In genomic region chr19:37579607-37580006, GRCm38 (mm10) we compare ENCODE assay signal across 14 mouse cellular contexts. TPM values are rescaled to one million over a fixed set of nuclear protein-coding genes. Genes with fewer than 3 reads are reported as not detected.
A peak's percentile ranks its signal among the peaks of the same experiment; 100 is the strongest.
DNase-seq lines count a peak whose midpoint lies in the region; ATAC-seq and TF ChIP-seq lines count a peak whose summit lies in the region.
"Had no signal": no experiment of that assay in that cellular context is flagged by ENCODE, and none has a peak within 500 bp of the region (broad histone marks: within the 10 kb centered on the region; RNA-seq: fewer than 3 reads in every experiment).

No protein-coding gene starts in this region.

- H3K9ac ChIP-seq in hindbrain, embryonic 15.5 days, result no peak overlapping the region
- H3K9ac ChIP-seq in midbrain, embryonic 13.5 days (replicated peaks), result no peak overlapping the region
- H3K9ac ChIP-seq: limb, embryonic 15.5 days had no signal

- no peaks in the 10 kb centered on the region for H3K9me3 ChIP-seq in hindbrain, embryonic 15.5 days
- H3K9me3 ChIP-seq in hindbrain, embryonic 10.5 days, result no peaks in the 10 kb centered on the region
- H3K9me3 ChIP-seq in midbrain, embryonic 13.5 days, result no peaks in the 10 kb centered on the region
- H3K9me3 ChIP-seq in midbrain, embryonic 10.5 days (replicated peaks), result no peaks in the 10 kb centered on the region
- H3K9me3 ChIP-seq in limb, embryonic 10.5 days (replicated peaks), result no peaks in the 10 kb centered on the region
- H3K9me3 ChIP-seq: G1E; limb, embryonic 15.5 days had no signal

- H3K4me1 ChIP-seq in hindbrain, embryonic 15.5 days (replicated peaks), result no peaks in the 10 kb centered on the region
- H3K4me1 ChIP-seq in hindbrain, embryonic 10.5 days (replicated peaks), result peaks cover 6% of the 10 kb centered on the region
- H3K4me1 ChIP-seq in midbrain, embryonic 13.5 days (replicated peaks), result 0 out of 2 replicates have a peak, but pooled peaks cover 3% of the 10 kb centered on the region
- peaks cover 5% of the 10 kb centered on the region for H3K4me1 ChIP-seq in midbrain, embryonic 10.5 days
- H3K4me1 ChIP-seq in limb, embryonic 10.5 days, result peaks cover 8% of the 10 kb centered on the region
- H3K4me1 ChIP-seq: limb, embryonic 15.5 days had no signal

- H3K27me3 ChIP-seq in hindbrain, embryonic 15.5 days, result no peaks in the 10 kb centered on the region
- no peaks in the 10 kb centered on the region for H3K27me3 ChIP-seq in hindbrain, embryonic 10.5 days (ENCODE audit: insufficient read depth, poor library complexity, severe bottlenecking)
- H3K27me3 ChIP-seq in midbrain, embryonic 13.5 days, result no peaks in the 10 kb centered on the region
- no peaks in the 10 kb centered on the region for H3K27me3 ChIP-seq in midbrain, embryonic 10.5 days (ENCODE audit: low read depth, poor library complexity, severe bottlenecking)
- no peaks in the 10 kb centered on the region for H3K27me3 ChIP-seq in limb, embryonic 10.5 days (ENCODE audit: low read depth, poor library complexity, severe bottlenecking)
- H3K27me3 ChIP-seq: limb, embryonic 15.5 days had no signal

- H3K36me3 ChIP-seq in hindbrain, embryonic 15.5 days, result no peaks in the 10 kb centered on the region
- peaks cover 3% of the 10 kb centered on the region; the same call in 1 of the 2 replicates for H3K36me3 ChIP-seq in hindbrain, embryonic 10.5 days
- H3K36me3 ChIP-seq in midbrain, embryonic 13.5 days, result no peaks in the 10 kb centered on the region
- H3K36me3 ChIP-seq in midbrain, embryonic 10.5 days, result no peaks in the 10 kb centered on the region
- no peaks in the 10 kb centered on the region for H3K36me3 ChIP-seq in limb, embryonic 10.5 days
- H3K36me3 ChIP-seq: limb, embryonic 15.5 days had no signal

- H3K27ac ChIP-seq in gastrocnemius, adult 2 months, result no peak overlapping the region
- no peak overlapping the region for H3K27ac ChIP-seq in hindbrain, embryonic 15.5 days (replicated peaks)
- H3K27ac ChIP-seq in hindbrain, embryonic 10.5 days, result no peak overlapping the region
- H3K27ac ChIP-seq in midbrain, embryonic 13.5 days, result no peak overlapping the region
- H3K27ac ChIP-seq in midbrain, embryonic 10.5 days (replicated peaks), result no peak overlapping the region
- H3K27ac ChIP-seq in limb, embryonic 10.5 days, result peak overlapping the region; percentile 56
- H3K27ac ChIP-seq: layer of hippocampus, adult 2 months; limb, embryonic 15.5 days had no signal

- intact Hi-C loops in gastrocnemius, adult 2 months (cut with DNase I), result no loop called here

- 50% methylated on average over 4 of the region's 4 CpGs for WGBS in hindbrain, embryonic 15.5 days
- 65% methylated on average over 4 of the region's 4 CpGs for WGBS in hindbrain, embryonic 10.5 days
- WGBS in midbrain, embryonic 13.5 days, result 63% methylated on average over 4 of the region's 4 CpGs
- WGBS in midbrain, embryonic 10.5 days, result 66% methylated on average over 4 of the region's 4 CpGs
- WGBS in limb, embryonic 10.5 days, result 37% methylated on average over 4 of the region's 4 CpGs

- TF ChIP-seq CTCF in gastrocnemius, adult 2 months (IDR thresholded peaks at IDR 0.05), result no peak

- ATAC-seq in hindbrain, embryonic 15.5 days (ENCODE audit: low FRiP score, low read depth), result peak; percentile 15; the same call in 1 of the 2 replicates
- ATAC-seq in midbrain, embryonic 13.5 days, result peak; percentile 80

- H3K4me3 ChIP-seq in gastrocnemius, adult 2 months, result no peak overlapping the region
- H3K4me3 ChIP-seq in hindbrain, embryonic 15.5 days, result no peak overlapping the region
- H3K4me3 ChIP-seq in hindbrain, embryonic 10.5 days, result no peak overlapping the region
- no peak overlapping the region for H3K4me3 ChIP-seq in midbrain, embryonic 13.5 days (replicated peaks)
- H3K4me3 ChIP-seq in midbrain, embryonic 10.5 days, result no peak overlapping the region
- no peak overlapping the region for H3K4me3 ChIP-seq in limb, embryonic 10.5 days
- H3K4me3 ChIP-seq: layer of hippocampus, adult 2 months; limb, embryonic 15.5 days had no signal

- DNase-seq in gastrocnemius, adult 2 months, result peak; percentile 30
- no peak for DNase-seq in gastrocnemius, postnatal 25 days
- no peak for DNase-seq in hindbrain, embryonic 10.5 days (ENCODE audit: low spot score)
- no peak for DNase-seq in midbrain, embryonic 10.5 days (ENCODE audit: low spot score)
- no peak for DNase-seq in limb, embryonic 10.5 days (ENCODE audit: low spot score)
- DNase-seq: cerebellum, adult 11-12 months; lung, postnatal 10 days; right cerebral cortex, postnatal 25 days; thymus, postnatal 14 days had no signal

- H3K4me2 ChIP-seq in hindbrain, embryonic 15.5 days, result no peak overlapping the region
- H3K4me2 ChIP-seq in midbrain, embryonic 13.5 days (replicated peaks), result no peak overlapping the region
- H3K4me2 ChIP-seq: limb, embryonic 15.5 days had no signal

RNA-seq across cellular contexts. Expression of gene Exoc6, which starts 29.4 kb away (rescaled TPM):
- 10 to 100 TPM; 51.3 to 67.3 TPM for total RNA-seq in gastrocnemius, adult 2 months (2021)
- 10 to 100 TPM; 33.3 to 43.8 TPM for total RNA-seq in gastrocnemius, postnatal 25 days (2021)
- polyA plus RNA-seq in hindbrain, embryonic 15.5 days (2015; fragmentation: Nextera tagmentation; extraction: Ambion mirVana), result 19.2 and 19.8 TPM in 2 replicates
- polyA plus RNA-seq in hindbrain, embryonic 10.5 days (2016; fragmentation: Nextera tagmentation; extraction: Ambion mirVana), result 6.7 and 9.2 TPM in 2 replicates
- polyA plus RNA-seq in midbrain, embryonic 13.5 days (2015; fragmentation: Nextera tagmentation; extraction: Ambion mirVana), result 12.6 and 13.0 TPM in 2 replicates
- polyA plus RNA-seq in midbrain, embryonic 10.5 days (2016; fragmentation: Nextera tagmentation; extraction: Ambion mirVana), result 7.6 and 7.9 TPM in 2 replicates
- 7.2 and 7.3 TPM in 2 replicates for polyA plus RNA-seq in limb, embryonic 10.5 days (2016; fragmentation: Nextera tagmentation; extraction: Ambion mirVana)
